Mouse (Mus musculus): ENCODE data around the gene Olfr583. TPM values are rescaled to one million over a fixed set of nuclear protein-coding genes. Genes with fewer than 3 reads are reported as not detected.

Gene Olfr583
- total RNA-seq (2021): not detected
- polyA plus RNA-seq (2012; rRNA removed): not detected in 2 replicates
- long read RNA-seq: 0 reads

DNA sequence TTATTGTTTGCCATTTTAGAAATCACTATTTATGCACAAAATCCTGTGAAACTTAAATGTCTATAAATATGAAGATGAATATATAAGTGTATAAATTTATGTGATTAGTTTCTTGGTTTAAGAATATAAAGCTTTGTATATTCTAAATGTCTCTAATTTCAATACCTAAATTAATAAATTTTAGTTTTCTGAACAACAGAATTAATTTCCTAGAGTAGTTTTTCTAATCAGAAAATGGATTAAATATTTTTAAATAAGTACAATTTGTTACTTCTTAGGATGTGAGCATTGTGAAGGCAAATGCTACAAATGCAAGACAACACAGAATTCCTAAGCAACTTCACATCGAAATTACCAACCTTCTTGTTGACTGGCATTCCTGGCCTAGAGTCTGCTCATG is at the start of gene Olfr583:
Gene Olfr583, plus strand, starts transcription at position 301 of the 400 bp plus-strand sequence.
- H3K27me3 ChIP-seq (ENCODE audit: control insufficient read depth, insufficient read depth, low read length): no peaks in the 10 kb centered on the region
- H3K4me1 ChIP-seq (ENCODE audit: control insufficient read depth, insufficient read depth, low read length): no peaks in the 10 kb centered on the region
- H3K79me2 ChIP-seq (replicated peaks; ENCODE audit: control insufficient read depth, insufficient read depth, low read length): no peaks in the 10 kb centered on the region
- H3K9ac ChIP-seq (ENCODE audit: low read depth, low read length): no peak within 1 kb of the TSS
- H3K27ac ChIP-seq: no peak within 1 kb of the TSS
- intact Hi-C loops (cut with DNase I): no loop called here
- no peaks in the 10 kb centered on the region for H3K36me3 ChIP-seq (ENCODE audit: control insufficient read depth, insufficient read depth, low read length)
- 85% methylated on average over 1 of the region's 1 CpGs for WGBS
- DNase-seq: no peak
- TF ChIP-seq POLR2A (IDR thresholded peaks at IDR 0.05; ENCODE audit: insufficient read depth, low read depth, low read length) (no peak), CTCF (IDR thresholded peaks at IDR 0.05) (no peak), EP300 (IDR thresholded peaks at IDR 0.05; ENCODE audit: insufficient read depth, low read depth, low read length) (no peak)
- H3K4me3 ChIP-seq: no peak within 1 kb of the TSS

GRCm38 (mm10) chr7:103037724-103038123 is 13.4 kb upstream of the Olfr583 start, which contains the start of gene Olfr582:
TSS of gene Olfr582 (plus strand) at chr7:103038024.
- H3K4me1 ChIP-seq (ENCODE audit: control insufficient read depth, insufficient read depth, low read length): no peaks in the 10 kb centered on the region
- H3K79me2 ChIP-seq (replicated peaks; ENCODE audit: control insufficient read depth, insufficient read depth, low read length): no peaks in the 10 kb centered on the region
- H3K36me3 ChIP-seq (ENCODE audit: control insufficient read depth, insufficient read depth, low read length): no peaks in the 10 kb centered on the region
- TF ChIP-seq EP300 (IDR thresholded peaks at IDR 0.05; ENCODE audit: insufficient read depth, low read depth, low read length) (no peak), CTCF (IDR thresholded peaks at IDR 0.05) (no peak), POLR2A (IDR thresholded peaks at IDR 0.05; ENCODE audit: insufficient read depth, low read depth, low read length) (no peak)
- no peak for DNase-seq
- no peak within 1 kb of the TSS for H3K9ac ChIP-seq (ENCODE audit: low read depth, low read length)
- H3K4me3 ChIP-seq: no peak within 1 kb of the TSS
- intact Hi-C loops (cut with DNase I): no loop called here
- no peaks in the 10 kb centered on the region for H3K27me3 ChIP-seq (ENCODE audit: control insufficient read depth, insufficient read depth, low read length)
- no peak within 1 kb of the TSS for H3K27ac ChIP-seq

- no peaks in the 10 kb centered on the region for H3K36me3 ChIP-seq (ENCODE audit: control insufficient read depth, insufficient read depth, low read length)
- H3K9ac ChIP-seq (ENCODE audit: low read depth, low read length): no peak within 1 kb of the TSS
- no peak within 1 kb of the TSS for H3K4me3 ChIP-seq
- no peaks in the 10 kb centered on the region for H3K79me2 ChIP-seq (replicated peaks; ENCODE audit: control insufficient read depth, insufficient read depth, low read length)
- H3K4me1 ChIP-seq (ENCODE audit: control insufficient read depth, insufficient read depth, low read length): no peaks in the 10 kb centered on the region
- no peak for TF ChIP-seq POLR2A (IDR thresholded peaks at IDR 0.05; ENCODE audit: insufficient read depth, low read depth, low read length)
- no peak for TF ChIP-seq EP300 (IDR thresholded peaks at IDR 0.05; ENCODE audit: insufficient read depth, low read depth, low read length)
- TF ChIP-seq CTCF (IDR thresholded peaks at IDR 0.05): no peak
- no peak within 1 kb of the TSS for H3K27ac ChIP-seq
- intact Hi-C loops (cut with DNase I): no loop called here
- H3K27me3 ChIP-seq (ENCODE audit: control insufficient read depth, insufficient read depth, low read length): no peaks in the 10 kb centered on the region
- DNase-seq: no peak
- 75% methylated on average over 1 of the region's 1 CpGs for WGBS
Observed at GRCm38 (mm10) chr7:103081585-103081984, 30.5 kb downstream of the Olfr583 start, which contains the start of gene Olfr584. TSS of gene Olfr584 (plus strand) at chr7:103081885.

DNA sequence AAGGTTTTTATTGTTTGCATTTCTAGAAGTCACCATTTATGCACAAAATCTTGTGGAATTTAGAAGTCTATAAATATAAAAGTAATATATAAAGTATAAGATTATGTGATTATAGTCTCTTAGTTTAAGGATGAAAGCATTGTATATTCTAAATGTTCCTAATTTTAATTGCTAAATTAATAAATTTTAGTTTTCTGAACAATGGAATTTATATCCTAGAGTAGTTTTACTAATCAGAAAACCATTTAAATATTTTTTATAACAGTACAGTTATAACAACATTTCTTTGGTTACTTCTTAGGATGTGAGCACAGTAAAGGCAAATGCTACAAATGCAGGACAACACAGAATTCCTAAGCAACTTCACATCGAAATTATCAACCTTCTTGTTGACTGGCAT is 46.3 kb downstream of the Olfr583 start, which contains the start of gene Olfr585:
Gene Olfr585, plus strand, starts transcription at position 301 of the 400 bp plus-strand sequence.
- 74% methylated on average over 1 of the region's 1 CpGs for WGBS
- H3K4me3 ChIP-seq: no peak within 1 kb of the TSS
- no peak within 1 kb of the TSS for H3K27ac ChIP-seq
- no peaks in the 10 kb centered on the region for H3K36me3 ChIP-seq (ENCODE audit: control insufficient read depth, insufficient read depth, low read length)
- DNase-seq: no peak
- H3K4me1 ChIP-seq (ENCODE audit: control insufficient read depth, insufficient read depth, low read length): no peaks in the 10 kb centered on the region
- H3K9ac ChIP-seq (ENCODE audit: low read depth, low read length): no peak within 1 kb of the TSS
- H3K27me3 ChIP-seq (ENCODE audit: control insufficient read depth, insufficient read depth, low read length): no peaks in the 10 kb centered on the region
- H3K79me2 ChIP-seq (replicated peaks; ENCODE audit: control insufficient read depth, insufficient read depth, low read length): no peaks in the 10 kb centered on the region
- intact Hi-C loops (cut with DNase I): no loop called here
- TF ChIP-seq CTCF (IDR thresholded peaks at IDR 0.05) (no peak), POLR2A (IDR thresholded peaks at IDR 0.05; ENCODE audit: insufficient read depth, low read depth, low read length) (no peak), EP300 (IDR thresholded peaks at IDR 0.05; ENCODE audit: insufficient read depth, low read depth, low read length) (no peak)

Other genes starting within 250 kb of the Olfr583 start
- gene Olfr564, start 247.8 kb upstream of the Olfr583 start, total RNA-seq (2021): not detected
- not detected in 2 replicates for gene Olfr564, start 247.8 kb upstream of the Olfr583 start, polyA plus RNA-seq (2012; rRNA removed)
- not detected for gene Olfr566, start 192.5 kb upstream of the Olfr583 start, total RNA-seq (2021)
- not detected in 2 replicates for gene Olfr566, start 192.5 kb upstream of the Olfr583 start, polyA plus RNA-seq (2012; rRNA removed)
- not detected for gene Olfr568, start 174.2 kb upstream of the Olfr583 start, total RNA-seq (2021)
- gene Olfr568, start 174.2 kb upstream of the Olfr583 start, polyA plus RNA-seq (2012; rRNA removed): not detected in 2 replicates
- gene Olfr569, start 160.4 kb upstream of the Olfr583 start, total RNA-seq (2021): not detected
- not detected in 2 replicates for gene Olfr569, start 160.4 kb upstream of the Olfr583 start, polyA plus RNA-seq (2012; rRNA removed)
- gene Olfr570, start 156.7 kb upstream of the Olfr583 start, total RNA-seq (2021): not detected
- not detected in 2 replicates for gene Olfr570, start 156.7 kb upstream of the Olfr583 start, polyA plus RNA-seq (2012; rRNA removed)
- not detected for gene Olfr571, start 133.8 kb upstream of the Olfr583 start, total RNA-seq (2021)
- not detected in 2 replicates for gene Olfr571, start 133.8 kb upstream of the Olfr583 start, polyA plus RNA-seq (2012; rRNA removed)
- gene Olfr572, start 126.9 kb upstream of the Olfr583 start, total RNA-seq (2021): not detected
- gene Olfr572, start 126.9 kb upstream of the Olfr583 start, polyA plus RNA-seq (2012; rRNA removed): not detected in 2 replicates
- not detected for gene Olfr573-ps1, start 108.7 kb upstream of the Olfr583 start, total RNA-seq (2021)
- gene Olfr573-ps1, start 108.7 kb upstream of the Olfr583 start, polyA plus RNA-seq (2012; rRNA removed): not detected in 2 replicates
- gene Olfr574, start 102.8 kb upstream of the Olfr583 start, total RNA-seq (2021): not detected
- not detected in 2 replicates for gene Olfr574, start 102.8 kb upstream of the Olfr583 start, polyA plus RNA-seq (2012; rRNA removed)
- not detected for gene Olfr575, start 92.5 kb upstream of the Olfr583 start, total RNA-seq (2021)
- not detected in 2 replicates for gene Olfr575, start 92.5 kb upstream of the Olfr583 start, polyA plus RNA-seq (2012; rRNA removed)
- not detected for gene Olfr576, start 88.6 kb upstream of the Olfr583 start, total RNA-seq (2021)
- not detected in 2 replicates for gene Olfr576, start 88.6 kb upstream of the Olfr583 start, polyA plus RNA-seq (2012; rRNA removed)
- not detected for gene Olfr577, start 75.4 kb upstream of the Olfr583 start, total RNA-seq (2021)
- gene Olfr577, start 75.4 kb upstream of the Olfr583 start, polyA plus RNA-seq (2012; rRNA removed): not detected in 2 replicates
- not detected for gene Olfr578, start 62.0 kb upstream of the Olfr583 start, total RNA-seq (2021)
- gene Olfr578, start 62.0 kb upstream of the Olfr583 start, polyA plus RNA-seq (2012; rRNA removed): not detected in 2 replicates
- gene Olfr582, start 13.3 kb upstream of the Olfr583 start, total RNA-seq (2021): not detected
- not detected in 2 replicates for gene Olfr582, start 13.3 kb upstream of the Olfr583 start, polyA plus RNA-seq (2012; rRNA removed)
- gene Olfr584, start 30.6 kb downstream of the Olfr583 start, total RNA-seq (2021): not detected
- gene Olfr584, start 30.6 kb downstream of the Olfr583 start, polyA plus RNA-seq (2012; rRNA removed): not detected in 2 replicates
- not detected for gene Olfr585, start 46.4 kb downstream of the Olfr583 start, total RNA-seq (2021)
- gene Olfr585, start 46.4 kb downstream of the Olfr583 start, polyA plus RNA-seq (2012; rRNA removed): not detected in 2 replicates
- gene Olfr586, start 74.3 kb downstream of the Olfr583 start, total RNA-seq (2021): not detected
- gene Olfr586, start 74.3 kb downstream of the Olfr583 start, polyA plus RNA-seq (2012; rRNA removed): not detected in 2 replicates
- not detected for gene Olfr588-ps1, start 89.6 kb downstream of the Olfr583 start, total RNA-seq (2021)
- not detected in 2 replicates for gene Olfr588-ps1, start 89.6 kb downstream of the Olfr583 start, polyA plus RNA-seq (2012; rRNA removed)
- gene Olfr589, start 105.1 kb downstream of the Olfr583 start, total RNA-seq (2021): not detected
- not detected in 2 replicates for gene Olfr589, start 105.1 kb downstream of the Olfr583 start, polyA plus RNA-seq (2012; rRNA removed)
- not detected for gene Olfr591, start 127.0 kb downstream of the Olfr583 start, total RNA-seq (2021)
- not detected in 2 replicates for gene Olfr591, start 127.0 kb downstream of the Olfr583 start, polyA plus RNA-seq (2012; rRNA removed)
- not detected for gene Olfr592, start 133.5 kb downstream of the Olfr583 start, total RNA-seq (2021)
- gene Olfr592, start 133.5 kb downstream of the Olfr583 start, polyA plus RNA-seq (2012; rRNA removed): not detected in 2 replicates
- gene Olfr593, start 160.6 kb downstream of the Olfr583 start, total RNA-seq (2021): not detected
- gene Olfr593, start 160.6 kb downstream of the Olfr583 start, polyA plus RNA-seq (2012; rRNA removed): not detected in 2 replicates
- gene Olfr594, start 165.7 kb downstream of the Olfr583 start, total RNA-seq (2021): not detected
- gene Olfr594, start 165.7 kb downstream of the Olfr583 start, polyA plus RNA-seq (2012; rRNA removed): not detected in 2 replicates
- not detected for gene Usp17ld, start 201.2 kb downstream of the Olfr583 start, total RNA-seq (2021)
- not detected in 2 replicates for gene Usp17ld, start 201.2 kb downstream of the Olfr583 start, polyA plus RNA-seq (2012; rRNA removed)